Mouse (Mus musculus) stomach, postnatal 0 days (tissue): Measurements from ENCODE around the gene Clec2l. TPM values are rescaled to one million over a fixed set of nuclear protein-coding genes. Genes with fewer than 3 reads are reported as not detected.
"Not testable (repeated sequence)": the region's sequence is repeated elsewhere in the genome, so short reads cannot be mapped to it uniquely, and the experiment has no call there.

Source experiments
- ATAC-seq: fragments of 200-750 bp; cut with Nextera tagmentation; 2 replicates; pipeline ENCODE4 v1.8.0; 2017; ENCODE audit not compliant: low FRiP score, low TSS enrichment
- DNase-seq: peaks from one replicate; pipeline ENCODE4 v3.0.0-alpha.2; 2016; ENCODE audit warnings: low spot score
- H3K27ac ChIP-seq: fragments of 300-500 bp; sonication (generic); replicated peaks from 2 replicates; pipeline ENCODE4 v1.5.1; 2014; ENCODE audit warnings: mild to moderate bottlenecking, control low read depth
- H3K27me3 ChIP-seq: fragments of 300-500 bp; sonication (generic); 2 replicates; pipeline ENCODE4 v1.6.1; 2014; ENCODE audit warnings: low read length; ENCODE audit not compliant: control insufficient read depth, insufficient read depth
- H3K36me3 ChIP-seq: fragments of 300-500 bp; sonication (generic); 2 replicates; pipeline ENCODE4 v1.6.1; 2014; ENCODE audit warnings: low read length, mixed read lengths; ENCODE audit not compliant: control insufficient read depth, insufficient read depth
- H3K4me1 ChIP-seq: fragments of 300-500 bp; sonication (generic); replicated peaks from 2 replicates; pipeline ENCODE4 v1.6.1; 2014; ENCODE audit warnings: antibody characterized with exemption; ENCODE audit not compliant: control insufficient read depth, insufficient read depth
- H3K4me2 ChIP-seq: fragments of 300-500 bp; sonication (generic); replicated peaks from 2 replicates; pipeline ENCODE4 v1.6.1; 2014; ENCODE audit warnings: low read depth, mild to moderate bottlenecking, control low read depth, moderate library complexity
- H3K4me3 ChIP-seq: fragments of 300-500 bp; sonication (generic); 2 replicates; pipeline ENCODE4 v1.5.1; 2014; ENCODE audit warnings: low read depth, low read length, control low read depth
- H3K9ac ChIP-seq: fragments of 300-500 bp; sonication (generic); 2 replicates; pipeline ENCODE4 v1.6.1; 2014; ENCODE audit warnings: mild to moderate bottlenecking, low read length, control low read depth, mixed read lengths
- H3K9me3 ChIP-seq: fragments of 300-500 bp; sonication (generic); 2 replicates; pipeline ENCODE4 v1.6.1; 2016; ENCODE audit warnings: low read length; ENCODE audit not compliant: control insufficient read depth
- CTCF ChIP-seq: IDR thresholded peaks from 2 replicates; pipeline ENCODE4 v1.5.1; 2016; ENCODE audit warnings: antibody characterized with exemption, low read depth, mild to moderate bottlenecking, moderate library complexity
- EP300 ChIP-seq: optimal IDR thresholded peaks from 2 replicates; pipeline ENCODE3; 2016; ENCODE audit warnings: antibody characterized with exemption
- WGBS: fragments of 180-500 bp; shearing (Covaris S2); extraction: QIAGEN DNeasy Blood & Tissue Kit; methylation state at CpG from one replicate; pipeline ENCODE4 v1.1.7; 2014; 5-methylcytosine and 5-hydroxymethylcytosine counted together
- polyA plus RNA-seq: library from polyadenylated mRNA; unstranded; fragments of >200 nt; fragmentation: Nextera tagmentation; extraction: Ambion mirVana; gene quantifications from 2 replicates; pipeline ENCODE4 v1.2.1, GENCODE M21; 2015

The Clec2l gene
- polyA plus RNA-seq, 1 experiment from 2014 or later = 0.55 TPM

DNA sequence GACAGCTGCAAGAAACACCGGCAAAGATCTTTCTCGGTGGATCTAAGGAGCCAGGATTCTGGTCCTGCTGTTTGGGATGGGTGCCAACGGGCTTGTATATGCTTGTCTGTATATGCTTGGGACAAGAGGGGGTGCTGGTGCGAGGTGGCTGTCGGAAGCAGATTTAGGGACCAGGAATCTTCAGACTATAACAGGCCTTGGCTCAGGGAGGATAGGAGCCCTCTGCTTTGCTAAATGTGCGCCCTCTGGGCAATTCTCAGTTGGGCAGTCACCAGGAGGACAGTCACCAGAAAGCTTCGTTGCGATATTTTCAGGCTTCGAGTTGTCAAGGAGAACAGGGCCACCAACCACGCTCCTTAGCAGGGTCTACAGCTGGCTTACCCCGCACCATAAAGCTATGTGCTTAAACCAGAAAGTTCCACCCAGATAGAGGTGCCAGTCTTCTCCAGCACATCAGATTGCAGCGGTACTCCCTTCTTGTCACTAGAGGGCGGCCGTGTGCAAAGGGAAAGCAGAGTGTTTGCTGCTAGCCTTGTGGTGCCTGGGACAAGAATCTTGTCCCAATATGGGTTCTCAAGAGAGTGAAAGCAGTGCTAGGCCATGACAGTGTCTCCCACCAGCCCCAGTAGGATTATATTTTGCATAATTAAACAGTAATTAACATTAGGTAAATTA lies 12.5 kb upstream of the Clec2l start:
- ATAC-seq (peak; percentile 68; the same call in 1 of the 2 replicates), DNase-seq (peak; percentile 74)
- TF ChIP-seq EP300 (no peak), CTCF (peak; percentile 98)
- H3K9me3 ChIP-seq = no peaks in the 10 kb centered on the region
- no peaks in the 10 kb centered on the region for H3K36me3 ChIP-seq
- no peaks in the 10 kb centered on the region for H3K27me3 ChIP-seq
- no peak overlapping the region for H3K4me3 ChIP-seq
- no peaks in the 10 kb centered on the region for H3K4me1 ChIP-seq
- 30% methylated on average over 14 of the region's 14 CpGs for WGBS
- no peak overlapping the region for H3K9ac ChIP-seq
- H3K4me2 ChIP-seq = no peak overlapping the region
- no peak overlapping the region for H3K27ac ChIP-seq

- DNase-seq = no peak
- TF ChIP-seq CTCF (no peak), EP300 (no peak)
- H3K9ac ChIP-seq = no peak overlapping the region
- H3K36me3 ChIP-seq = no peaks in the 10 kb centered on the region
- no peak for ATAC-seq
- no peak overlapping the region for H3K4me3 ChIP-seq
- no peak overlapping the region for H3K27ac ChIP-seq
- no peaks in the 10 kb centered on the region for H3K27me3 ChIP-seq
- WGBS = 66% methylated on average over 4 of the region's 4 CpGs
- H3K4me1 ChIP-seq = 0 out of 2 replicates have a peak, but pooled peaks cover 2% of the 10 kb centered on the region
- no peak overlapping the region for H3K4me2 ChIP-seq
- H3K9me3 ChIP-seq = no peaks in the 10 kb centered on the region
These were observed 1.2 kb upstream of the Clec2l start for GRCm38 (mm10) chr6:38661626-38662025.

DNA sequence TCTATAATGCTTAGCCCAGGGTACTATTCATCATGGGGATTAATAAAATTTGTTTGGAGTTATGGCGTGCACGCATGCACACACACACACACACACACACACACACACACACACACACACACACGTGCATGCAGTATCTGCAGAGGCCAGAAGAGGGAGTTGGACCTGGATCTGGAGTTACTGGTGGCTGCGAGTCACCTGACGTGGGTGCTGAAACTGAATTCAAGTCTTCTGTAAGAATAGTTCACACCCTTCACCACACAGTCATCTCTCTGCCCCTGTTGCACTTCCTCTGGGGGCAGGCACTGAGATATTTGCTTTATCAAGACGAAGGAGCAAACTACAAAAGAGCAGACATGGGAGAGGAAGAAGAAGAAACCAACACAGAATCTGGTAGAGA lies 6.7 kb downstream of the Clec2l start:
- no peak overlapping the region for H3K4me2 ChIP-seq
- no peak overlapping the region for H3K27ac ChIP-seq
- H3K9me3 ChIP-seq = no peaks in the 10 kb centered on the region
- ATAC-seq = no peak
- H3K9ac ChIP-seq = no peak overlapping the region
- no peak for DNase-seq
- WGBS = 81% methylated on average over 6 of the region's 6 CpGs
- no peaks in the 10 kb centered on the region for H3K36me3 ChIP-seq
- H3K4me1 ChIP-seq = no peaks in the 10 kb centered on the region
- H3K4me3 ChIP-seq = no peak overlapping the region
- TF ChIP-seq EP300 (no peak), CTCF (peak; percentile 41)
- H3K27me3 ChIP-seq = no peaks in the 10 kb centered on the region

DNA sequence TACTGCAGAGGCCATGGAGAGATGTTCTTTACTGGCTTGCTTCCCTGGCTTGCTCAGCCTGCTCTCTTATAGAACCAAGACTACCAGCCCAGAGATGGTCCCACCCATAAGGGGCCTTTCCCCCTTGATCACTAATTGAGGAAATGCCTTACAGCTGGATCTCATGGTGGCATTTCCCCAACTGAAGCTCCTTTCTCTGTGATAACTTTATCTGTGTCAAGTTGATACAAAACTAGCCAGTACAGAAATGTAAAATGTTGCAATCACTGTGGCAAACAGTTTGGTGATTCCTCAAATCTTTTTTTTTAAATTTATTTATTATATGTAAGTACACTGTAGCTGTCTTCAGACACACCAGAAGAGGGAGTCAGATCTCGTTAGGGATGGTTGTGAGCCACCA lies 7.6 kb downstream of the Clec2l start:
- not testable (repeated sequence) for H3K9ac ChIP-seq, H3K9me3 ChIP-seq, H3K36me3 ChIP-seq, ATAC-seq, H3K4me2 ChIP-seq, H3K27ac ChIP-seq, H3K4me3 ChIP-seq, H3K4me1 ChIP-seq, H3K27me3 ChIP-seq, DNase-seq
- WGBS = 56% methylated on average over 1 of the region's 1 CpGs

GRCm38 (mm10) chr6:38671270-38671669 lies 8.4 kb downstream of the Clec2l start:
- Histone ChIP-seq H3K27me3 (no peaks in the 10 kb centered on the region), H3K4me3 (no peak overlapping the region), H3K27ac (no peak overlapping the region), H3K4me1 (no peaks in the 10 kb centered on the region), H3K9me3 (no peaks in the 10 kb centered on the region), H3K4me2 (no peak overlapping the region), H3K36me3 (no peaks in the 10 kb centered on the region), H3K9ac (no peak overlapping the region)
- DNase-seq (no peak), ATAC-seq (no peak)
- WGBS = 79% methylated on average over 7 of the region's 7 CpGs
- no peak for TF ChIP-seq EP300
- no peak for TF ChIP-seq CTCF

GRCm38 (mm10) chr6:38672011-38672410 lies 9.1 kb downstream of the Clec2l start:
- Histone ChIP-seq H3K36me3 (no peaks in the 10 kb centered on the region), H3K4me1 (no peaks in the 10 kb centered on the region), H3K9me3 (no peaks in the 10 kb centered on the region), H3K4me2 (no peak overlapping the region), H3K9ac (no peak overlapping the region), H3K27ac (no peak overlapping the region), H3K27me3 (no peaks in the 10 kb centered on the region), H3K4me3 (no peak overlapping the region)
- 84% methylated on average over 3 of the region's 3 CpGs for WGBS
- no peak for TF ChIP-seq EP300
- TF ChIP-seq CTCF = no peak
- DNase-seq = no peak
- ATAC-seq = no peak
